Mouse (Mus musculus): ENCODE results near the gene Cntn5. TPM values are rescaled to one million over a fixed set of nuclear protein-coding genes. Genes with fewer than 3 reads are reported as not detected.

The Cntn5 gene
- total RNA-seq, 2 experiments from 2014 or later, result 9.8 to 14.2 TPM

- DNase-seq (ENCODE audit: extremely low spot score in 1 of 2, low spot score in 1 of 2), result no peak
These were observed 446.7 kb downstream of the Cntn5 start for GRCm38 (mm10) chr9:10457900-10458299.

DNA sequence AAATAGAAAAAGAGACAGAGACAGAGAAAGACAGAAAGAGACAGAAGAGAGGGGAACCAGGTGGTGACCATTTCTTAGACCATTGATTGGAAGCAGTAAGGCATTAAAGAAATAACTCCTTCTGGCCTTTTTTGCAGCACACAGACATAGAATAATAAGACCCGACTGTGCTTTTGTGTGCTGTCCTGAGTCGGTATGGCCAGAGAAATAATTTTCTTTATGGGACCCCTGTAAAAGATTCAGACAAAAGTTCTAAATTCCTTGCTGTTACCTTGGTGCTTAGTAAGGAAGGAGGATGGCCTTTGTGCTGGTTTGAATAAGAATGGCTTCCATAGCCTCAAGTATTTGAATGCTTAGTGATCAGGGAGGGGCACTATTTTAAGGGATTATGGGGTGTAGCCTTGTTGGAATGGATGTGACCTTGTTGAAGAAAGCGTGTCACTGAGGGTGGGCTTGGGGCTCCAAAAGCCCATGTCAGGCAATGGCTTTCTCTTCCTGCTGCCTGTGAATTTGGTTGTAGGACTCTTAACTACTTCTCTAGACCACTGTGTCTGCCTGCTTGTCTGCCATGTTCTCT lies 455.5 kb downstream of the Cntn5 start:
- no peak for DNase-seq (ENCODE audit: extremely low spot score in 1 of 2, low spot score in 1 of 2)

DNA sequence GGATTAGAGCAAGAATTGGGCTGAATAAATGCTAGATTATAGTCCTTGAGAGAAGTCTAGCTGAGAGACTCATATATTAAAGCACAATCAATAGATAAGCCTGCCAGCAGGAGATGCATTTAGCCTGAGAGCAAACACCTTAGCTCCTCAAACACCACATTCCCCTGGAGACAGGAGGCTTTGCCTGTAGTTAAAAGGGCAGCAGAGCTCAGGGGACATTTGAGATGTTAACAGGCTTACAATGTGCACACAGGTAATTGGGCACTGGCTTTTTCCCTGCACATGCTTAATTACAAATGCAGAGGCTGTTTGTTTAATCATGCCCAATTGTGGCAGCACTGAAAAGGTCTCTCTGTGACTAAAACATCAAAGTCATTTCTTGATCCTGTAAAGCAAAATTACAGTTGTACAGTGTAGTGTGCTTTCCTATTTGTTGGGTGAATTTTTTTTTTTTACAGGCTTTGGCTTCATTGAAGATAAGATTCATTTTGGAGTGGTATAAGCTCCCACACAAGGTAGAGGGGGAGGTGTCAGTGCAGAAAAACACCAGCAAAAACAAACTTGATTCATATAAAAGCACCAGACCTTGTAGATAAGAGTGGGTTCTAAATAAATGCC lies 457.2 kb downstream of the Cntn5 start:
- no peak for DNase-seq (ENCODE audit: extremely low spot score in 1 of 2, low spot score in 1 of 2)

DNA sequence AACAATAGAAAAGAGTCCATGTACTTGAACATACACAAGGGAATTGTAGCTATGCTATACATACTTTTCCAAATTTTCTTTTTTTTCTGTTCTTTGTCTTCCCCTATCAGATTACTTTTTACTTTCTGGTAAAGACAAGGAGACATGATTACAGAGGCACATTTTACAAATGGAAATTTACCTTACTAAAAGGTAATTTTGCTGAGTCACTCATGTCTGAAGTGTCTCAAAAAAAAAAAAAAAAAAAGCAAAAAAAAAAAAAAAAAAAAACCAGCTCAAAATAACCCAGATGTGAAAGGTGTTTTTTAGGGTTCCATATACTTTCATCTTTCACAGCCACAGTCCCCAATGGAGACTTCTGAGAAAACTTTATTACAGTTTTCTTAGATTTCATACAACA lies 492.5 kb downstream of the Cntn5 start:
- DNase-seq (ENCODE audit: extremely low spot score in 1 of 2, low spot score in 1 of 2), result no peak

DNA sequence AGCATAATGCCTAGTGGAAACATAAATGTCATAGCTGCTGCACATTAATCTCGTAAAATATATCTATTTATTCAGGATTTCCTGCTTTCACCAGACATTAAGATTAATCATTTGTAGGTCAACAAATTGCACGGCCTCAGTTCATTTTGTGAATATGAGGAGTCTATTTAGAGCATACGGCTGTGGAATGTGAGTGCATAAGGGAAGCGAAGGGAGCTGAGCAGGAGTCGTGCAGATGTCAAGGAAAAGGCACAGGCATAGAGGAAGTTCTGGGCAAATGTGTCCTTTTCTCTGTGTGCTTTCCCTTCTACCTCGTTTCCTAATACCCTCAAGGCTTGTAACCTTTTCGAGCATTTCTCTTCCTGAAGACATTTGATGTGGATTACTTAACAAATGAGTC lies 504.5 kb downstream of the Cntn5 start:
- DNase-seq (ENCODE audit: extremely low spot score in 1 of 2, low spot score in 1 of 2), result no peak

DNA sequence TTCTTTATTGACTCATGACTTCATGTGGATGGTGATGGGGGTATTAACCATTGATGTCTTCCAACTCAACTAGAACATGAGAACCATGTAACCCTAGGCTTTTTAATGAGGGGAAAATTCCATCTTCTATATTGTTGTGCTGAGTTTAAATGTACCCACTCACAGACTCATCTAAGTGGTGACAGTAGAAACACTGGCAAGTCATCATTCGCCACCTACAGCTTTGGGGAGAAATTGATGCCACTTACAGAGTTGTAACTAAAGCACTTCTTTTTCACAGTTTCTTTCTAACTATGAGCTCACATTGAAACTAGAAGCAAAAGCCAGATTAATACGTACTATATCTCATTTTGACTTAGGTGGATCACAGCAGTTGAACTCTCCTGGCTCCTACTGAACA lies 514.7 kb downstream of the Cntn5 start:
- no peak for DNase-seq (ENCODE audit: extremely low spot score in 1 of 2, low spot score in 1 of 2)

DNA sequence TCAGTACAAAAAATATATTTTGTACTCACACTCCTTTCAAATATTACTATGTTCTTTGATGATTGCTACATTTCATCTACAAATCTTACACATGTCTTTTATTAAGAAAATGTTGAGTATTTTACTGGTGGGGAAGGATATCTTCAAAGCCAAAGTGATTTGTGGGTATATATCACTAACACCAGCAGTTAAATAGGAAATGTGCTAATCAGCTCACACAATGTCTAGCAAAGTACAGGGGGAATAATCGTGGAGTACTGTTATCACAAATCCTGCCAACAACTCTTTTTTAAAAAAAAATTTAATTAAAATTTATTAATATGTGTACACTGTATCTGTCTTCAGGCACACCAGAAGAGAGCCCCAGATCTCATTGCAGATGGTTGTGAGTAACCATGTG lies 520.1 kb downstream of the Cntn5 start:
- DNase-seq (ENCODE audit: extremely low spot score in 1 of 2, low spot score in 1 of 2), result no peak

- no peak for DNase-seq (ENCODE audit: extremely low spot score in 1 of 2, low spot score in 1 of 2)
These were observed 521.4 kb downstream of the Cntn5 start for GRCm38 (mm10) chr9:10383140-10383539.

GRCm38 (mm10) chr9:10381701-10382100 lies 522.9 kb downstream of the Cntn5 start:
- no peak for DNase-seq (ENCODE audit: extremely low spot score in 1 of 2, low spot score in 1 of 2)

GRCm38 (mm10) chr9:10376261-10376660 lies 528.3 kb downstream of the Cntn5 start:
- no peak for DNase-seq (ENCODE audit: extremely low spot score in 1 of 2, low spot score in 1 of 2)

- DNase-seq (ENCODE audit: extremely low spot score in 1 of 2, low spot score in 1 of 2), result no peak
These were observed 535.6 kb downstream of the Cntn5 start for GRCm38 (mm10) chr9:10368971-10369370.

GRCm38 (mm10) chr9:10368410-10368809 lies 536.2 kb downstream of the Cntn5 start:
- no peak for DNase-seq (ENCODE audit: extremely low spot score in 1 of 2, low spot score in 1 of 2)

- no peak for DNase-seq (ENCODE audit: extremely low spot score in 1 of 2, low spot score in 1 of 2)
These were observed 538.2 kb downstream of the Cntn5 start for GRCm38 (mm10) chr9:10366246-10366955.

DNA sequence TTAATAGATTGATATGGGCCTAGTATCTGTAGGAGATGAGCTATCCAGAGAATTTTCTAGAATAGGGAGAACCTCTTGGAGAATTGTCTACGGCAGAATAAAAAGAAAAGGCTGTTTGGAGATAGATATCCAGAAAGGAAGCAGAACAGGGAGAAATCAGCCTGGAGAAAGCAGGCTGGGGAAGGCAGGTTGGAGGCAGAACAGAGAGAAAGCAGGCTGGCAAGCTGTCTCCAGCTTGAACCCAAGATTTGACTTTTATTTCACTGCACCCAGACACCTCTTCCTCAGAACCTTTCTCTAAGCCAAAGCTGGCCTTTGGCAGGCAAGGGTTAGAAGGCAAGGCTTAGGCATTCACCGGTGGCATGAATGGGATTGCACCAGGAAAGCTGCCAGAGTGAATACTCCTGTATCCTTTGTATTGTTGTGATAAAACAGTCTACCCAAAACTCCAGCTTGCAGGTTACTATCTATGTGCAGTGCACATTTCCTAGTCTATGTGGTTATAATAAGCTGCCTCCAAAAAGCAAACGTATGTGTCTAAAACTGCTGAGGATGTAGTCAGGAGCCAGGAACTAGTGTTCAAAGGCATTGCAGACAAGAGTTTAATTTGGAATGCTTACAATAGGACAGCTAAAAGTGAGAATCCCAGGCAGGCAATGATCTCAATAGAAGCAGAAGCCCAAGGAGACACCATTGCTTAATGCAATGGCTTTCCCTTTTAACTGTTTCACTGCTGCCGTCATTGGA lies 553.5 kb downstream of the Cntn5 start:
- no peak for DNase-seq (ENCODE audit: extremely low spot score in 1 of 2, low spot score in 1 of 2)

GRCm38 (mm10) chr9:10348741-10349140 lies 555.8 kb downstream of the Cntn5 start:
- DNase-seq (ENCODE audit: extremely low spot score in 1 of 2, low spot score in 1 of 2), result no peak

DNA sequence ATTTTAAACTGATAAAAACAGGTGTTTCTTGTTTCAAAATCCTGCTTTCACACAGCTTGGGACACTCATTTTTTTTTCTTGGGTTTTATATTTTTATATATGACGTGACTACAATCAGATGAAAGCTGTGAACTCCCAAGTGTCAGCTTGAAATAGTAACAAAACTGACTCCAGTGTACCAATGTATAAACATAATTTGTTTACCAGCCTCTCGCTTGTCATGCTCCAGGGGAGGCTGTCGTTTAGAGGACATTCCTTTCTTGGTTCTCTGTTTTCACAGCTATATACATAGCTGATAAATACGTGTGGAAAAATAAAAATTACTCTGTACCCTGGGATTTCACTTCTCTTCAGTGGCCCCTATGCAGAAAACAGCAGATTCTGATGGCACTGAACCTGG lies 556.4 kb downstream of the Cntn5 start:
- no peak for DNase-seq (ENCODE audit: extremely low spot score in 1 of 2, low spot score in 1 of 2)

DNA sequence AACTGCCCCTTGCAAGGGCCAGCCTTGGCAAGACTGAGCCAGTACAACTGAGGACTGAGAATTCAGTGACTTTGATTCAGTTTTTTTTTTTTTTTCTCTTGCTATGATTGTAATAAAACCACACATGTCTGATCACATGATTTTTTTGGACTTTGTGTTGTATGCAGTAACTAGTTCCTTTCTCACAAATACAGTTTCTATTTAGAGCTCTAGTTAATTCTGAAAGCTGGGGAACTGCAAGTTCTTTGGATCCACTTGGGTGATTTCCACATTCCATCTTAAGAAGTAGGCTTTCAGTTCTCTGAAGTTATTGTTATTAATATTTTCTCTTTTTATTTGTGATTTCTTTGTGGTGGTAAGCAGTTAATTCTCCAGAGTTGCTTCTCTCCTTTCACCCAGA lies 563.8 kb downstream of the Cntn5 start:
- DNase-seq (ENCODE audit: extremely low spot score in 1 of 2, low spot score in 1 of 2), result no peak

DNA sequence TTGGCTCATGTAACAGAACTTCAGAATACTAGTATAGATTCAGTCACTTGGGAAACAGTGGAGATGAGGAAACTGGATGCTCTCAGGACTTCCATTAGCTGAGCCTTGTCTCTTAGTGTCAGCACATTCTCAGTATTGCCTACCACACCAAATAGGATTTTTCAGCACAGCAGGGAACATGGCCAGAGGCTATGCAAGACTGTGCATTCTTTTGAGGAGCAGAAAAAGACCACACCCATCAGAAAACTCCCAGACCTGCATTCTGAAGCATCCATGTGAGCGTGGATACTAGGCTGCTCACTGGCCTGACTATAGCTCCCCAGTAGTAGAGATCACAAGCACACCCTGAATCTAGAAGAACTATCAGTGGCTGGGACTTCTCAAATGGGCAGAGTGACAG lies 564.9 kb downstream of the Cntn5 start:
- DNase-seq (ENCODE audit: extremely low spot score in 1 of 2, low spot score in 1 of 2), result no peak

GRCm38 (mm10) chr9:10324697-10325368 lies 579.7 kb downstream of the Cntn5 start:
- peak; percentile 35 to 76 for DNase-seq (ENCODE audit: extremely low spot score in 1 of 2, low spot score in 1 of 2)

- no peak for DNase-seq (ENCODE audit: extremely low spot score in 1 of 2, low spot score in 1 of 2)
These were observed 635.2 kb downstream of the Cntn5 start for GRCm38 (mm10) chr9:10269342-10269741.

GRCm38 (mm10) chr9:10268836-10269235 lies 635.7 kb downstream of the Cntn5 start:
- DNase-seq (ENCODE audit: extremely low spot score in 1 of 2, low spot score in 1 of 2), result no peak
